ENCODE assay signal across 18 mouse cellular contexts in genomic region chr14:62350186-62350585, GRCm38 (mm10).
"Had no signal": no experiment of that assay in that cellular context is flagged by ENCODE, and none has a peak within 500 bp of the region (broad histone marks: within the 10 kb centered on the region; RNA-seq: fewer than 3 reads in every experiment).

No protein-coding gene starts in this region.

- H3K27me3 ChIP-seq: midbrain, embryonic 12.5 days; neural tube, embryonic 13.5 days; neural tube, embryonic 15.5 days had no signal

- H3K27ac ChIP-seq: midbrain, embryonic 10.5 days; midbrain, embryonic 12.5 days; neural tube, embryonic 13.5 days; neural tube, embryonic 15.5 days had no signal

- H3K4me3 ChIP-seq: midbrain, embryonic 10.5 days; midbrain, embryonic 12.5 days; myocyte; neural tube, embryonic 13.5 days; neural tube, embryonic 15.5 days had no signal

- H3K9me3 ChIP-seq: midbrain, embryonic 10.5 days; midbrain, embryonic 12.5 days; neural tube, embryonic 13.5 days; neural tube, embryonic 15.5 days had no signal

- DNase-seq: lung, adult 18-20 months; lung, embryonic 14.5 days; lung, postnatal 10 days; lung, postnatal 4 days; midbrain, embryonic 14.5 days; retina, postnatal 1 day; right cerebral cortex, adult 18-20 months; right cerebral cortex, postnatal 25 days; right cerebral cortex, postnatal 4 days; spleen, adult 18-20 months; thymus, adult 2 months; thymus, postnatal 25 days; thymus, postnatal 4 days had no signal

- H3K36me3 ChIP-seq: neural tube, embryonic 15.5 days had no signal
